Mouse (Mus musculus) midbrain, embryonic 14.5 days (tissue): Measurements from ENCODE around the gene Vash2. TPM values are rescaled to one million over a fixed set of nuclear protein-coding genes. Genes with fewer than 3 reads are reported as not detected.
A peak's percentile ranks its signal among the peaks of the same experiment; 100 is the strongest.
"Not testable (repeated sequence)": the region's sequence is repeated elsewhere in the genome, so short reads cannot be mapped to it uniquely, and the experiment has no call there.

ENCODE experiments used
- ATAC-seq: fragments of 200-750 bp; cut with Nextera tagmentation; 2 replicates; pipeline ENCODE4 v1.8.0; 2017; ENCODE audit warnings: moderate number of reproducible peaks, moderate library complexity; ENCODE audit not compliant: low FRiP score, low TSS enrichment
- DNase-seq: peaks from one replicate; pipeline ENCODE4 v3.0.0-alpha.2; 2015
- H3K27ac ChIP-seq: fragments of 300-500 bp; sonication (generic); replicated peaks from 2 replicates; pipeline ENCODE4 v1.5.1; 2014; ENCODE audit warnings: mild to moderate bottlenecking, low read depth, low read length, moderate library complexity
- H3K27me3 ChIP-seq: fragments of 300-500 bp; sonication (generic); 2 replicates; pipeline ENCODE4 v1.6.1; 2014; ENCODE audit warnings: low read length, control low read depth, mixed read lengths; ENCODE audit not compliant: control insufficient read depth, insufficient read depth
- H3K36me3 ChIP-seq: fragments of 300-500 bp; sonication (generic); 2 replicates; pipeline ENCODE4 v1.6.1; 2014; ENCODE audit warnings: low read length, control low read depth; ENCODE audit not compliant: control insufficient read depth, insufficient read depth
- H3K4me1 ChIP-seq: fragments of 300-500 bp; sonication (generic); 2 replicates; pipeline ENCODE4 v1.6.1; 2014; ENCODE audit warnings: mild to moderate bottlenecking, antibody characterized with exemption, low read length, control low read depth; ENCODE audit not compliant: control insufficient read depth, insufficient read depth
- H3K4me2 ChIP-seq: fragments of 300-500 bp; sonication (generic); 2 replicates; pipeline ENCODE4 v1.6.1; 2014; ENCODE audit warnings: mild to moderate bottlenecking, low read length, moderate library complexity
- H3K4me3 ChIP-seq: fragments of 300-500 bp; sonication (generic); replicated peaks from 2 replicates; pipeline ENCODE4 v1.5.1; 2014; ENCODE audit warnings: low read depth, low read length
- H3K9ac ChIP-seq: fragments of 300-500 bp; sonication (generic); replicated peaks from 2 replicates; pipeline ENCODE4 v1.6.1; 2014; ENCODE audit warnings: mild to moderate bottlenecking, low read length, moderate library complexity
- H3K9me3 ChIP-seq: fragments of 300-500 bp; sonication (generic); 2 replicates; pipeline ENCODE4 v1.6.1; 2016; ENCODE audit warnings: low read length, control low read depth, mixed read lengths; ENCODE audit not compliant: control insufficient read depth
- WGBS: fragments of 180-500 bp; shearing (Covaris S2); extraction: QIAGEN DNeasy Blood & Tissue Kit; methylation state at CpG from one replicate; pipeline ENCODE4 v1.1.7; 2014; 5-methylcytosine and 5-hydroxymethylcytosine counted together
- polyA plus RNA-seq: library from polyadenylated mRNA; unstranded; fragments of >200 nt; fragmentation: Nextera tagmentation; extraction: Ambion mirVana; gene quantifications from 2 replicates; pipeline ENCODE4 v1.2.1, GENCODE M21; 2014

Gene Vash2
- 82.8 and 102 TPM in 2 replicates for polyA plus RNA-seq

DNA sequence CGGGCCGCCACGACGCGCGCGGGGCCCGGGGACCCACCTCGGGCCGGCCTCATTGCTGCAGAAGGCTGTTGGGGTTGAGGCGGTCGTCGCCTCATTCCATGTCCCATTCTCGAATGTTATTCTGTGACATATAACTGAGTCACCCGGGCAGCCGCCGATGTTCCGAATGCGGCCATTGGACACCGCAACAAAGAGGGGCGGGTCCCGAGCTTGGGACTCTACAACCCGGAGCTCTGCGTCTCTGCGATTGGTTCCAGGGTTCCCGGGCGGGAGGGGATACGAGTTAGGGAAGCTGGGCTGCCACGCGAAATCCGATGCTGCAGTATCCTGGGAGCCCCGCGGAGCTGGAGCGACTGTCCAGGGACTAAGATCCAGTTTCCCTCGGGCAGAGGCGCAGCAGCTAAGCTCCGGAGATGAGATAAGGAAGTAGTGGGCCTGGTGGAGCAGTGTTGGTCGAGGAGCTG lies at the start of gene Vash2:
Vash2 (minus strand) TSS at position 197 of the 464 bp plus-strand sequence.
- no peaks in the 10 kb centered on the region for H3K27me3 ChIP-seq
- H3K9me3 ChIP-seq, result no peaks in the 10 kb centered on the region
- H3K4me3 ChIP-seq, result peak within 1 kb of the TSS; percentile 59
- H3K4me2 ChIP-seq, result peak within 1 kb of the TSS; percentile 77
- peaks cover 21% of the 10 kb centered on the region for H3K4me1 ChIP-seq
- H3K9ac ChIP-seq, result peak within 1 kb of the TSS; percentile 89
- ATAC-seq (peak; percentile 97), DNase-seq (peak; percentile 97)
- H3K27ac ChIP-seq, result peak within 1 kb of the TSS; percentile 96
- H3K36me3 ChIP-seq, result peaks cover 11% of the 10 kb centered on the region
- WGBS, result under 1% methylated on average over 37 of the region's 38 CpGs

DNA sequence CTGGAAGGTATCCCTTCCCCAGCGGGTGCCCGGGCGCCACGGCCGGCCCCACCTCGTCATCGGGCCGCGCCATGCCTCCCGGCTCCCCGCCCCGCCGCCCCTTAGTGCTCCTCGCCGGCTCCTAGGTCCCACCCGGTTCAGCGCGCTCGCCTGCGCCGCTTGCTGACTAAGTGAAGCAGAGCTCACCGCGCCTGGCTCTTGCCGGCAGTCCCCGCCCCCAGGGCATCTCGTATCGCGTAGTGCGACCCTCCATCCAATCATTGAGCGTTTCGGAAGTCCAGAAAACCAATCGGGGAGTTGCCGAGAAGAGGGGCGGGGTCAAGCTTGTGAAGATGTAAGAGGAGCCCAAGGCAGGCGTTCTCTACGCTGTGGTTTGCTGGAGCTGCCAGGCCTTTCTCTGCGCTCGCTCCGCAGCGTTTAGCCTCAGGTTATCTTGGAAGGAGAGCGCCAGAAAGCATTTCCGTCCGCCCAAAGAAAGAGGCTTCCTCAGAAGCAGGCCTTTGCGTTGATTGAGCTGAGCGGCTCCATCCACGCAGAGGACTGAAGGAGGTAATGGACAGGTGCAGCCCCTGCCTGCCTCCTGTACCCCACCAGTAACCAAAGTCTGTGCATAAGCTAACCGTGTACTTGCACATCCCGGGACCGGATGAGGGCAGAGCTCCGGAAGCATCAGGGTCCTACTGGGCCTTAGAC lies 47.1 kb upstream of the Vash2 start, which contains the start of gene Flvcr1:
Flvcr1 (minus strand) TSS at position 138 of the 693 bp plus-strand sequence.
- H3K27me3 ChIP-seq, result no peaks in the 10 kb centered on the region
- peak within 1 kb of the TSS; percentile 84 for H3K9ac ChIP-seq
- H3K36me3 ChIP-seq, result peaks cover 5% of the 10 kb centered on the region; the same call in 1 of the 2 replicates
- peak within 1 kb of the TSS; percentile 97 for H3K4me2 ChIP-seq
- H3K4me3 ChIP-seq, result peak within 1 kb of the TSS; percentile 78
- peak; percentile 98 for ATAC-seq
- H3K9me3 ChIP-seq, result no peaks in the 10 kb centered on the region
- DNase-seq, result peak; percentile 100
- peak within 1 kb of the TSS; percentile 89 for H3K27ac ChIP-seq
- peaks cover 11% of the 10 kb centered on the region for H3K4me1 ChIP-seq
- under 1% methylated on average over 50 of the region's 50 CpGs for WGBS

DNA sequence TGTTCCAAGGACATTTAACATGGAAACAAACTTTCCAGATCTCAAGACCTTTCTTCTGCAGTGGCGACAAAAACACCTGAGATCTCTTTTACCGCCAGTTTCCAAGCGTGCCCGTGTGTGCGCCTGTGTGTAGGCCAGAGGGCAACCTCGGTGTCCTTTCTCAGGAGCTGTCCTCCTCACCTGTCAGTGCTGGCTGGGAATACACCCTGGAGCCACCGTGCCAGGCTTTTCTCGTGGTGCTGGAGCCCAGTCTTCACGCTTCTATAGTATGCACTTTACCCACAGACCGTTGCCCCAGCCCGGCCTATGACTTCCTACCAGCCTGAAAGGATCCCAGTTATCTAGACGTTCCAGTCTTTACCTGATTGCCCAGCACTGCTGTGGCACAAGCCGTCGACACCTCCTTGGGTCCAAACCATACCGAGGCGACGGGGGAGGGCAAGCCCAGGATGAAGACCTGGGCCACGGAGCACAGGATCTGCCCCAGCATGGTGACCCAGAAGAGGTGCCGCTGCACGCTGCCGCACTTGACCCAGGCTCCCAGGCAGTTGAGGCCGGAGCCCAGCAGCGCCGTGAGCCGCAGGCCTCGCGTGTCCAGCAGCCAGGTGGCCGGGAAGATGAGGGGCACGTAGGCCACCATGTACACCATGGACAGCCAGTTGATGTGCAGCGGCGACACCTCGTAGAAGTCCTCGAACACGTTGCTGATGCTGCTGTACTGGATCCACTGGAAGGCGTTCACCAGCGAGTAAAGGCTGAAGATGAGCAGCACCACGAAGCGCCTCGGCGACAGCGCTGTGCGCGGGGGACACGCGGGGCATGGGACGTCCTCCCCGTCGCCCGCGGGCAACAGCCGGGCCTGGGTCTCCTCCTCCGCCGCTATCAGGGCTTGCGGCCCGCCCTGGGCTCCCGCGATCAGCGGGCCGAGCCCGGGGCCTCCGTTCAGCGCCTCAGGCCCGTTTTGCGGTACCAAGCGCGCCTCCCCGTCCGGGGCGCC lies 46.2 kb upstream of the Vash2 start:
- Histone ChIP-seq H3K36me3 (peaks cover 5% of the 10 kb centered on the region; the same call in 1 of the 2 replicates), H3K4me1 (peaks cover 11% of the 10 kb centered on the region), H3K9ac (peak overlapping the region; percentile 84), H3K27me3 (no peaks in the 10 kb centered on the region), H3K27ac (peak overlapping the region; percentile 89), H3K4me2 (peak overlapping the region; percentile 97), H3K9me3 (no peaks in the 10 kb centered on the region), H3K4me3 (peak overlapping the region; percentile 78)
- peak; percentile 56 for ATAC-seq
- DNase-seq, result no peak
- WGBS, result 1% methylated on average over 67 of the region's 69 CpGs

DNA sequence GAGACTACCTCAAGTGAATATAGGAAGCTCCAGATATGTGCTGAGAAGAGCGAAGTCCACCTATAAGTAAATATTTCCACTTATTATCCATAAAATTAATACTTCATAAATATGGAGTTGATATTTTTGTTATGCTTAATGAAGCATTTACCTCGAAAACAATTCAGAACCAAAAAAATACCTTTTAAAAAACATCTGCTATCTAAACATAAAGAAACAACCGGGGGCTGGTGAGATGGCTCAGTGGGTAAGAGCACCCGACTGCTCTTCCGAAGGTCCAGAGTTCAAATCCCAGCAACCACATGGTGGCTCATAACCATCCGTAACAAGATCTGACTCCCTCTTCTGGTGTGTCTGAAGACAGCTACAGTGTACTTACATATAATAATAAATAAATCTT lies 44.7 kb upstream of the Vash2 start:
- not testable (repeated sequence) for H3K4me3 ChIP-seq, ATAC-seq, H3K9ac ChIP-seq, H3K27ac ChIP-seq, DNase-seq, H3K36me3 ChIP-seq, H3K4me2 ChIP-seq, H3K9me3 ChIP-seq, H3K27me3 ChIP-seq
- WGBS, result 97% methylated on average over 5 of the region's 6 CpGs
- H3K4me1 ChIP-seq, result peaks cover 11% of the 10 kb centered on the region

DNA sequence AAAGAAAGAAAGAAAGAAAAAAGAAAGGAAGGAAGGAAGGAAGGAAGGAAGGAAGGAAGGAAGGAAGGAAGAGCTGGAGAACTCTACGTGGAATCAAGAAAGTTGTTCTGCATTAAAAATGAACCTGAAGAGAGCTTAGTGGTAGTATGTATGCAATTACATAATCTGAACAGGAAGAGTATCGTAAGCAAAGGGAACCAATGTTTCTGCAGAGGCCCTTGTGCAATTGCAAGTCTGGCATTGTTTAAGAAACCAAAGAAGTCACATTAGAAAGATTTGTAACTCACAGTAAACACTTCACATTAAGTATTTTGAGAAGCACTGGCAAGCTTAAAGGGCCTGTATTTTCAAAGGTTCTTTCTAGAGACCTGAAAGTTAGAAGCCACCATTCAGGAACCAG lies 44.0 kb upstream of the Vash2 start:
- no peak for ATAC-seq
- 97% methylated on average over 2 of the region's 2 CpGs for WGBS

DNA sequence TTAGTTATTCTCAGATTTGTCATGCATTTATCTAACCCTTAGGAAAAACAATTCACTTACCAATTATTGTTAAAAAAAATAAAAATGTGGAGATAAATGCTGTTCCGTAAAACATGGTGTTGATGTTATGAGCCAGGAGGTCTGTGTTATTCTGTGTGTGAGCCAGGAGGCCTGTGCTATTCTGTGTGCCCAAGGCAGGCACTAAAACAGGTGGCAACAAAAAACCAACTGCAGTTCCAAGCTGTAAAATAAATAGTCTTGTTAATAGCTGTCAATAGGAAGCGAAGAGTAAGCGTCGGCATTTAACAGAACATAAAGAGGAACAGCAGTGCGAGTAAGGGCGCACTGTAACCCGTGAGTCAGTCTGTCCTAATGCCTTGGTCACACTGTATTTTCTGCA lies 41.9 kb upstream of the Vash2 start:
- DNase-seq, result no peak
- 93% methylated on average over 7 of the region's 7 CpGs for WGBS

More for the DNA sequence above, 44.0 kb upstream of the Vash2 start:
- Histone ChIP-seq H3K9ac (no peak overlapping the region), H3K27ac (no peak overlapping the region), H3K4me2 (no peak overlapping the region), H3K27me3 (no peaks in the 10 kb centered on the region), H3K36me3 (peaks cover 5% of the 10 kb centered on the region; the same call in 1 of the 2 replicates), H3K4me1 (peaks cover 11% of the 10 kb centered on the region), H3K4me3 (no peak overlapping the region), H3K9me3 (no peaks in the 10 kb centered on the region)
- DNase-seq, result no peak

DNA sequence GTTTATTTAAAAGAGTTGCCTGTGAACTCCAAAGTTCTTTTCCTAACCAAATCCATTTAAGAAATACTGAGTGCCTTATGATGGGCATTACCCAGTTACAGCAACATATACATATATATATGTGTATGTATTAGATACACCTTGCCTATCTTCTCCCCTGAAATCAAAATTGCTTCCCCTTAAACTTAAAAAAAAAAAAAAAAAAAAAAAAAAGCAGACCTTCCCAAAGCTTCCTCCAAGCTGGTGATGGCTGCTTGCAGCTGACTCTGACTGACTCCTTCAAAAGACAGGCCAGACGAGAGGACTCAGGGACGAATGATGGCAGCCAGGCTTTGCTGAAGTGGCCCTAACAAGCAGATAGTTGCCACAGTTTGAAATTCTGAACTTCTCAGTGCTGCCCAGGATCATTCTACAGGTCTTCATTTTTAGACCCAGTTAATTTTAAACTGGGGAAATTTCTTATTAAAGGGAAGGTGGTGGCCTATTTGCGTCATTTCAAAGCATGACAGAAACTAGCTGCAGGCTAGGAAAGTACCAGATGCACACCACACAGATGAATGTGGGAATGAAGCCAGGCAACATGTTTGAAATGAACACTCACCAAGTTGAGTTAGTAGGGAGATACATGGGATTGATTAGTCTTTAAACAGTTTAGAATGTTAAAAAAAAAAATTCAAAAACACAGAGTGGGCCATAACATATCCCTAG lies 41.3 kb upstream of the Vash2 start:
- H3K4me1 ChIP-seq, result peaks cover 11% of the 10 kb centered on the region
- ATAC-seq (no peak), DNase-seq (no peak)
- no peaks in the 10 kb centered on the region for H3K27me3 ChIP-seq
- H3K36me3 ChIP-seq, result peaks cover 7% of the 10 kb centered on the region; the same call in 1 of the 2 replicates
- H3K4me3 ChIP-seq, result no peak overlapping the region
- H3K27ac ChIP-seq, result no peak overlapping the region
- no peaks in the 10 kb centered on the region for H3K9me3 ChIP-seq
- H3K9ac ChIP-seq, result no peak overlapping the region
- WGBS, result 81% methylated on average over 3 of the region's 3 CpGs
- no peak overlapping the region for H3K4me2 ChIP-seq

More for the DNA sequence above, 41.9 kb upstream of the Vash2 start:
- H3K27ac ChIP-seq, result no peak overlapping the region
- no peaks in the 10 kb centered on the region for H3K9me3 ChIP-seq
- H3K9ac ChIP-seq, result no peak overlapping the region
- peaks cover 11% of the 10 kb centered on the region for H3K4me1 ChIP-seq
- H3K4me2 ChIP-seq, result no peak overlapping the region
- no peaks in the 10 kb centered on the region for H3K27me3 ChIP-seq
- no peak overlapping the region for H3K4me3 ChIP-seq
- peaks cover 7% of the 10 kb centered on the region; the same call in 1 of the 2 replicates for H3K36me3 ChIP-seq
- no peak for ATAC-seq

DNA sequence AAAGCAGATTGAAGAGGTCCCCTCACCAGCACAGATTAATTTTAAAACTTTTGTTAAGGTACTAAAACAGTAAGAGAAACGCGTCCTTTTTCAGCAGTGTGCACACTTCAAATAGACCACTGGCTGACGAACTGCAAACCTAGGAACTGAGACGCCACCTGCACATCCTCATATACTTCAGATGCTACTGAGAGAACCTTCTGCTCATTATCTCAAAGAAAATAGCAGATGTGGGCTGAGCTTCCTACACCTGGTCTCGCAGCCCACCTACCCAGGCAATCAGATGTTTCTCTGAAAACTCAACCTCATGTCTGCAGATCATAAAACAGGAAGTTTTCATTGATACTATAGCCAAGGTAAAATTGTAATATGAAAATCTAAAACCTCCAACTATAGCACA lies 40.7 kb upstream of the Vash2 start:
- Histone ChIP-seq H3K27ac (no peak overlapping the region), H3K27me3 (no peaks in the 10 kb centered on the region), H3K36me3 (peaks cover 10% of the 10 kb centered on the region; the same call in 1 of the 2 replicates), H3K4me2 (no peak overlapping the region), H3K9ac (no peak overlapping the region), H3K9me3 (no peaks in the 10 kb centered on the region), H3K4me1 (peaks cover 6% of the 10 kb centered on the region; the same call in 1 of the 2 replicates), H3K4me3 (no peak overlapping the region)
- DNase-seq, result no peak
- WGBS, result 94% methylated on average over 5 of the region's 5 CpGs
- ATAC-seq, result no peak
